Mouse (Mus musculus) midbrain, embryonic 10.5 days (tissue): Measurements from ENCODE around the gene Hectd4. TPM values are rescaled to one million over a fixed set of nuclear protein-coding genes. Genes with fewer than 3 reads are reported as not detected.
"Not testable (repeated sequence)": the region's sequence is repeated elsewhere in the genome, so short reads cannot be mapped to it uniquely, and the experiment has no call there.

Source experiments
- DNase-seq: peaks from one replicate; pipeline ENCODE4 v3.0.0-alpha.2; 2017; ENCODE audit warnings: low spot score
- H3K27ac ChIP-seq: fragments of 300-500 bp; sonication (generic); replicated peaks from 2 replicates; pipeline ENCODE4 v1.5.1; 2016; ENCODE audit warnings: mild to moderate bottlenecking
- H3K27me3 ChIP-seq: fragments of 300-500 bp; sonication (generic); 2 replicates; pipeline ENCODE4 v1.6.1; 2016; ENCODE audit warnings: low read depth, mild to moderate bottlenecking; ENCODE audit not compliant: poor library complexity, severe bottlenecking
- H3K36me3 ChIP-seq: fragments of 300-500 bp; sonication (generic); 2 replicates; pipeline ENCODE4 v1.6.1; 2016; ENCODE audit warnings: mild to moderate bottlenecking, moderate library complexity
- H3K4me1 ChIP-seq: fragments of 300-500 bp; sonication (generic); 2 replicates; pipeline ENCODE4 v1.6.1; 2016
- H3K4me3 ChIP-seq: fragments of 300-500 bp; sonication (generic); 2 replicates; pipeline ENCODE4 v1.5.1; 2016; ENCODE audit warnings: mild to moderate bottlenecking, moderate library complexity
- H3K9me3 ChIP-seq: fragments of 300-500 bp; sonication (generic); replicated peaks from 2 replicates; pipeline ENCODE4 v1.6.1; 2016; ENCODE audit warnings: mild to moderate bottlenecking
- WGBS: fragments of 180-500 bp; shearing (Covaris S2); methylation state at CpG from one replicate; pipeline ENCODE4 v1.1.7; 2016; 5-methylcytosine and 5-hydroxymethylcytosine counted together
- polyA plus RNA-seq: library from polyadenylated mRNA; unstranded; fragments of >200 nt; fragmentation: Nextera tagmentation; extraction: Ambion mirVana; gene quantifications from 2 replicates; pipeline ENCODE4 v1.2.1, GENCODE M21; 2016

Hectd4 gene
- polyA plus RNA-seq, 1 experiment from 2014 or later: 3.9 TPM

- WGBS: 88% methylated on average over 4 of the region's 4 CpGs
- H3K36me3 ChIP-seq: 0 out of 2 replicates have a peak, but pooled peaks cover 3% of the 10 kb centered on the region
- no peaks in the 10 kb centered on the region for H3K9me3 ChIP-seq
- no peaks in the 10 kb centered on the region for H3K27me3 ChIP-seq
- H3K4me3 ChIP-seq: no peak overlapping the region
- H3K4me1 ChIP-seq: peaks cover 5% of the 10 kb centered on the region; the same call in 1 of the 2 replicates
- no peak for DNase-seq
- H3K27ac ChIP-seq: no peak overlapping the region
Measured at GRCm38 (mm10) chr5:121226845-121227244, 6.8 kb downstream of the Hectd4 start.

- not testable (repeated sequence) for H3K9me3 ChIP-seq, H3K27me3 ChIP-seq, H3K27ac ChIP-seq, DNase-seq, H3K36me3 ChIP-seq, H3K4me1 ChIP-seq, H3K4me3 ChIP-seq
- 93% methylated on average over 1 of the region's 1 CpGs for WGBS
Measured at GRCm38 (mm10) chr5:121227330-121227729, 7.3 kb downstream of the Hectd4 start.

GRCm38 (mm10) chr5:121229182-121229581 is 9.2 kb downstream of the Hectd4 start:
- DNase-seq: no peak
- Histone ChIP-seq H3K36me3 (0 out of 2 replicates have a peak, but pooled peaks cover 6% of the 10 kb centered on the region), H3K9me3 (no peaks in the 10 kb centered on the region), H3K4me3 (no peak overlapping the region), H3K27me3 (no peaks in the 10 kb centered on the region), H3K4me1 (no peaks in the 10 kb centered on the region), H3K27ac (no peak overlapping the region)
- WGBS: 90% methylated on average over 2 of the region's 2 CpGs

- 0 out of 2 replicates have a peak, but pooled peaks cover 3% of the 10 kb centered on the region for H3K9me3 ChIP-seq
- no peaks in the 10 kb centered on the region for H3K27me3 ChIP-seq
- H3K4me3 ChIP-seq: no peak overlapping the region
- no peaks in the 10 kb centered on the region for H3K4me1 ChIP-seq
- no peak overlapping the region for H3K27ac ChIP-seq
- DNase-seq: no peak
- 94% methylated on average over 9 of the region's 9 CpGs for WGBS
- peaks cover 10% of the 10 kb centered on the region for H3K36me3 ChIP-seq
Measured at GRCm38 (mm10) chr5:121230811-121231210, 10.8 kb downstream of the Hectd4 start.

- WGBS: 95% methylated on average over 1 of the region's 1 CpGs
- Histone ChIP-seq H3K4me1 (no peaks in the 10 kb centered on the region), H3K9me3 (0 out of 2 replicates have a peak, but pooled peaks cover 3% of the 10 kb centered on the region), H3K27ac (no peak overlapping the region), H3K4me3 (no peak overlapping the region), H3K27me3 (no peaks in the 10 kb centered on the region), H3K36me3 (peaks cover 10% of the 10 kb centered on the region)
- no peak for DNase-seq
Measured at GRCm38 (mm10) chr5:121232789-121233188, 12.8 kb downstream of the Hectd4 start.

GRCm38 (mm10) chr5:121233726-121234125 is 13.7 kb downstream of the Hectd4 start:
- Histone ChIP-seq H3K4me3 (no peak overlapping the region), H3K27ac (no peak overlapping the region), H3K36me3 (peaks cover 10% of the 10 kb centered on the region), H3K4me1 (no peaks in the 10 kb centered on the region), H3K27me3 (no peaks in the 10 kb centered on the region), H3K9me3 (0 out of 2 replicates have a peak, but pooled peaks cover 3% of the 10 kb centered on the region)
- no peak for DNase-seq
- WGBS: 95% methylated on average over 2 of the region's 2 CpGs

GRCm38 (mm10) chr5:121236171-121236570 is 16.2 kb downstream of the Hectd4 start:
- no peaks in the 10 kb centered on the region for H3K27me3 ChIP-seq
- no peaks in the 10 kb centered on the region for H3K4me1 ChIP-seq
- H3K4me3 ChIP-seq: no peak overlapping the region
- WGBS: 80% methylated on average over 5 of the region's 5 CpGs
- H3K36me3 ChIP-seq: peaks cover 7% of the 10 kb centered on the region
- DNase-seq: no peak
- no peak overlapping the region for H3K27ac ChIP-seq
- 0 out of 2 replicates have a peak, but pooled peaks cover 3% of the 10 kb centered on the region for H3K9me3 ChIP-seq

- H3K27me3 ChIP-seq: no peaks in the 10 kb centered on the region
- H3K27ac ChIP-seq: no peak overlapping the region
- 0 out of 2 replicates have a peak, but pooled peaks cover 3% of the 10 kb centered on the region for H3K9me3 ChIP-seq
- WGBS: 93% methylated on average over 2 of the region's 2 CpGs
- no peak overlapping the region for H3K4me3 ChIP-seq
- H3K36me3 ChIP-seq: peaks cover 6% of the 10 kb centered on the region
- no peak for DNase-seq
- no peaks in the 10 kb centered on the region for H3K4me1 ChIP-seq
Measured at GRCm38 (mm10) chr5:121238208-121238607, 18.2 kb downstream of the Hectd4 start.

- Histone ChIP-seq H3K4me1 (no peaks in the 10 kb centered on the region), H3K9me3 (0 out of 2 replicates have a peak, but pooled peaks cover under 1% of the 10 kb centered on the region), H3K27ac (no peak overlapping the region), H3K4me3 (no peak overlapping the region), H3K36me3 (peaks cover 4% of the 10 kb centered on the region), H3K27me3 (no peaks in the 10 kb centered on the region)
- DNase-seq: no peak
- WGBS: 84% methylated on average over 5 of the region's 5 CpGs
Measured at GRCm38 (mm10) chr5:121239846-121240245, 19.8 kb downstream of the Hectd4 start.

- no peak overlapping the region for H3K4me3 ChIP-seq
- H3K36me3 ChIP-seq: no peaks in the 10 kb centered on the region
- no peak overlapping the region for H3K27ac ChIP-seq
- H3K9me3 ChIP-seq: no peaks in the 10 kb centered on the region
- H3K27me3 ChIP-seq: no peaks in the 10 kb centered on the region
- no peak for DNase-seq
- H3K4me1 ChIP-seq: no peaks in the 10 kb centered on the region
Measured at GRCm38 (mm10) chr5:121241182-121241581, 21.2 kb downstream of the Hectd4 start.

- no peaks in the 10 kb centered on the region for H3K4me1 ChIP-seq
- no peak for DNase-seq
- H3K36me3 ChIP-seq: no peaks in the 10 kb centered on the region
- H3K9me3 ChIP-seq: no peaks in the 10 kb centered on the region
- no peaks in the 10 kb centered on the region for H3K27me3 ChIP-seq
- 62% methylated on average over 1 of the region's 1 CpGs for WGBS
- H3K4me3 ChIP-seq: no peak overlapping the region
- no peak overlapping the region for H3K27ac ChIP-seq
Measured at GRCm38 (mm10) chr5:121242261-121242660, 22.2 kb downstream of the Hectd4 start.

- no peak overlapping the region for H3K4me3 ChIP-seq
- H3K27ac ChIP-seq: no peak overlapping the region
- DNase-seq: no peak
- no peaks in the 10 kb centered on the region for H3K36me3 ChIP-seq
- 90% methylated on average over 1 of the region's 1 CpGs for WGBS
- no peaks in the 10 kb centered on the region for H3K27me3 ChIP-seq
- H3K9me3 ChIP-seq: no peaks in the 10 kb centered on the region
- no peaks in the 10 kb centered on the region for H3K4me1 ChIP-seq
Measured at GRCm38 (mm10) chr5:121242701-121243100, 22.7 kb downstream of the Hectd4 start.

- Histone ChIP-seq H3K4me1 (no peaks in the 10 kb centered on the region), H3K4me3 (no peak overlapping the region), H3K27ac (no peak overlapping the region), H3K27me3 (no peaks in the 10 kb centered on the region), H3K36me3 (no peaks in the 10 kb centered on the region), H3K9me3 (no peaks in the 10 kb centered on the region)
- 93% methylated on average over 1 of the region's 1 CpGs for WGBS
- no peak for DNase-seq
Measured at GRCm38 (mm10) chr5:121243676-121244364, 23.8 kb downstream of the Hectd4 start.
